Mouse (Mus musculus): ENCODE data around the gene Uba2.
"Not testable (repeated sequence)": the region's sequence is repeated elsewhere in the genome, so short reads cannot be mapped to it uniquely, and the experiment has no call there.

Uba2 gene

DNA sequence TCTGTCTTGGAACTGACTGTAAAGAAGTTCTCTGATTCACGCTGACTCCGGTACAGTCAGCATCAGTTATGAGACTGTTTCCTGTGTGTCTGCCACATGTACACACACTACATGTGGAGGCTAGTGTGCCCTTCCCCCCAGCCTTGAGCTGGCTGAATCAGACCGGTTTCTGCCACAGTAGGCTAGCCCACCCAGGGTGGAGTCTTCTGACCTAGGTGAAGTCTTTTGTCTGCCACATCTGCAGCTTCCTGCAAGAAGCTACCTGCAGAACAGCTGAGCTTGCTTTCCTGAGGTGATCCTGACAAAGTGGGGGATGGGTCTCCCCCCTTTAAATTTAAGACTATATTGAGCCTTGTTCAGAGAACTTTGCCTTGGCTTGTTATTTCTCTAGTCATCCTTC is at the start of gene Uba2:
Uba2 (minus strand) TSS at position 146 of the 400 bp plus-strand sequence.
- no peak for DNase-seq (ENCODE audit: extremely low read depth, insufficient read length, low spot score)

DNA sequence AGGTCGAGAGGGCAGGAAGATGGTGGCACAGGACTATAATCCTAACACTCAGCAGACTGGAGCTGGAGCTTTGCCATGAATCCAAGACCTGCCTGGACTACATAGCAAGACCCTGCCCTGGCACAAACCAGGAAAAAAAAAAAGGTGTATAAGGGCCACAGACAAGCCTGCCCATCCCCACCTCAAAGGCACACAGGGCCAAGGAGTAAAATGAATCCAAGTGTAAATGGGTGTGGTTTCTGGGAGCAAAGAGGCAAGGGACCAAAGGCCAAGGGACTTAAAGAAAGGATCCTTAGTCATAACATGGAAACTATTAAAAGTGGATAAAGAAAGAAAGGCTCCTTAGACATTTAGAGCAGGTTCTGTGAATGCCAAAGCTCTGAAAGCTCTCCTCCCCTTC is 49.1 kb upstream of the Uba2 start:
- DNase-seq (ENCODE audit: extremely low read depth, insufficient read length, low spot score), result no peak

DNA sequence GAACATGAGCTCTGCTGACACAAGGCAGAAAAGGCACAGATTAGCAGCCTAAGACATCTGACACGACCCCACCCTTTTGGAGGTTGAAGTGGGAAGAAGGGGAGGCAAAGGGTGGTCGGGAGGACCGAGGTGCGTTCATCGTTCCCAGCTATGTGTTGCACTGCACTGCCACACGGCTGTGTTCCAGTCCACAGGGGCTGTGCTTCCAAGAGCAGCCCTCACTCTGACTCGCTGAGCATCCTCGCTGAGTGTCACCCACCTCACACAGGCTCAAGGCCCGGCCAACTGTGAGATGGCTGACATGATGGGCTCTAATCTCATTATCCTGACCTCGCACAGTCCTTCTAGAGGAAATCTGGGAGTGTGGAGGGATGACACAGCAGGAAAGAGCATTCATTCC is 47.1 kb upstream of the Uba2 start:
- DNase-seq (ENCODE audit: extremely low read depth, insufficient read length, low spot score), result no peak

DNA sequence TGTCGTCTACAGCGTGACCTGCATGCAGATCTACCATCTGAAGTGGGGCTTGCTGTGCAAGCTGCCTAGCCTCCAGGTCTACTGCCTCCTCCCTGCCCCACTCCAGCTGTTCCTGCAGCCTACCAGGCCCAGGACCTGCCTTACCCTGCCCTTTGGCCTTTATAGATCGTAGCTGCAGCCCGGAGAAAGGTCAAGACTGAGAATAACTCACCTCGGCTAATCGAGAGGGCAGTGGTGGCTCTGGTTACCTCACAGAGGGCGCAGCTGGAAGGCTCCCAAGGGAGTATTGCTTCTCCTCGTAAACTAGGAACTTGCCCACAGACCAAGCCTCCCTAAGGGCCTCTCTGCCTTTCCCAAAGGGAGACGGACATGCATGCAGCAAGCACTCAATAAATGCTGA is 46.1 kb upstream of the Uba2 start:
- DNase-seq (ENCODE audit: extremely low read depth, insufficient read length, low spot score), result no peak

DNA sequence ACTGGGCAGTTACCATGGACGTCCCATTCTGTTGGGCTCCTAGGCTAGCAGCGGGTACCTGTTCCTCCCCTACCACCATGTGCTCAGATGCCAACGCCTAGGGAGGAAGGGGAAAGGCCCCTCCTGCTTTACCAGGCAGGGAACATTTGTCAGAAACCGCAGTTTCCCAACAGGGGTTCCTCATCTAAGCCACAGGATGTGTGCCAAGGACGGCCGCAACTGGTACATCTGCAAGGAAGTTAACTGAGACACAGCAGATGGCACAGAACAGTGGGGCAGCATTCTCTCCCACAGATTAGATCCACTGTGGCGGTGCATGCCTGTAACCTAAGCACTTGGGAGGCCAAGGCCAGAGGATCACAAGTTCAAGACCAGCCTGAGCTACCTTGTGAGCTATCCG is 45.2 kb upstream of the Uba2 start:
- no peak for DNase-seq (ENCODE audit: extremely low read depth, insufficient read length, low spot score)

DNA sequence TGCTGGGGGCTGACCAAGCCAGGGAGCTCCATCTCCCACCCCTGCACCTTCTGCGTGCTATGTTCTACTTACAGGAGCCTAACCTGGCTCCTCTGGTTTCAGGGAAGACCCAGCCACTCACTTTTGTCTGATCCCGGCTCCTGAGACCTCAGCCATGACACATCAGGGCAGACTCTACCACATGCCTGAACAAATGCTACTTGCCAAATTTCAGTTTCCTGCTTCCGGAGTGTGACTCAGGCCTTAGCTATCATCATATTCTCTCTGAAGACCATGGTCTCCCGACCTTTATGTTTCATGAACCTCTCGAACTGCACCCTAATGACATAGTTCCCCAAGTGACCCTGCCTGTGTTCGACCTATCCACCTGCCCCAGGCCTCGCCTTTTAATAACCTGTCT is 43.9 kb upstream of the Uba2 start:
- no peak for DNase-seq (ENCODE audit: extremely low read depth, insufficient read length, low spot score)

DNA sequence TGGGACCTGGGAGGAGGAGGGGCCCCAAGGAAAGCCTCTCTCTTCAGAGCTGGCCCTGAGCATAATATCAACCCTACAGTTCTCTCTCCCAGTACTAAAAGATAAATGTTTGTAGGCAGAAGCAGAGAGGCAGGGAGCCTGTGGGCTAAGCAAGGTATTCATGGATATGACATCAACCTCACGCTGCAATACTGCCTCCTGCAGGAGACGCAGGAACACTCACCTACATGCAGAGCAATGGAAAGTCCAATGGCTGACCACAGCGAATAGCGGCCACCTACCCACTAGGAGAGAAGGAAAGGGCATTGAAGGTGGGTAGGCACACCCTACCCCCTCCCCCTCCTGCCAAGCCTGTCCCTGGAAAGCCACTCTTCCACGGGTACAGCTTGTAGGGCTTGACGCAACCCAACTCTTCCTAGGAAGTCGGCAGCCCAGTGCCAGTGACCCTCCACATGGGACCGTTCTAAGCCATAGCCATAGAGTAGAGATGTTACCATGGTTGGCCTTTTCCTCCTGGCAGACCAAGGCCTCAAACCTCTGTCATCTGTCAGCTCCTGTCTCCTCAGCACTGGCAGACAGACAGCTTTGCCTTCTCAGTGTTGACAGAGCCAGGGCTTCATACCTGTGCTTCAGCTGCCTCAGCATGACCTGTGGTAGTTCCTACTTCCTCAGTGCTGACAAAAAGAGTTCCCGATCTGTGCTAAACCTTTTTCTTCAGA is 38.8 kb upstream of the Uba2 start:
- no peak for DNase-seq (ENCODE audit: extremely low read depth, insufficient read length, low spot score)

DNA sequence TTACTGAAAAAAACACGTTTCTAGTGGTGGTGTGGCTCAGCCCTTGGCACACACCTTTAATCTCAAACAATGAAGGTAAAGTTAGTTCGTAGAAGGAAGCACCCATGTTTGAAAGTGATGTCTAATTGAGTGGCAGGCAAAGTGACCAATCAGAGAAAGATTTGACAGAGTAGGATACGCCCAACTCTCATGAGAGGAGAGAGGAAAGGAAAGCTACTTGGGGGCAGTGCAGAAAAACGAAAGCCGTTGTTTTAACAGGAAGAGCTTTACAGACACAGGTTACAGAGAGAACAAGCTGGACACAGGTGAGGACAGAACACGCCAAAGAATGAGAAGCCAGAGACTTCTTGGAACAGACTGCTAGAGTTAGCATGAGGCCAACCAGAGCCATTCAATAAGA is 36.9 kb upstream of the Uba2 start:
- DNase-seq (ENCODE audit: extremely low read depth, insufficient read length, low spot score), result no peak

DNA sequence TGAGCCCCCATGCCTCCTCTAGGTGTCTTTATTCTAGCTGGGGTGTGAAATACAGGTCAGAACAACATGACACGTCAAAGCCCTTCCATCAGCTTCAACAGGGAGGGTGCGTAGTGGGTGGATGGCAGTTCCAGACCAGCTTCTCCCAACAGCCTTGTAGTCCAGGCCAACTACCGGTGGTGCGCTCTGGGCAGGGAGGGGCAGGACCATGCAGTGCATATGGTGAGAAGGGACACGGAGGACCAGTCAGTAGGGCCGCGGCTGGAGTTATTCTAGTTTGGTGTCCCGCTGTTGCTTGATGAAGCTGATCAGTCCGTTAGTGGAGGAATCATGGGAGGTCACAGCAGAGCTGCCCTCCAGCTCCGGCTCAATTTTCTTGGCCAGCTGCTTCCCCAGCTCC is 32.7 kb upstream of the Uba2 start:
- not testable (repeated sequence) for DNase-seq (ENCODE audit: extremely low read depth, insufficient read length, low spot score)

DNA sequence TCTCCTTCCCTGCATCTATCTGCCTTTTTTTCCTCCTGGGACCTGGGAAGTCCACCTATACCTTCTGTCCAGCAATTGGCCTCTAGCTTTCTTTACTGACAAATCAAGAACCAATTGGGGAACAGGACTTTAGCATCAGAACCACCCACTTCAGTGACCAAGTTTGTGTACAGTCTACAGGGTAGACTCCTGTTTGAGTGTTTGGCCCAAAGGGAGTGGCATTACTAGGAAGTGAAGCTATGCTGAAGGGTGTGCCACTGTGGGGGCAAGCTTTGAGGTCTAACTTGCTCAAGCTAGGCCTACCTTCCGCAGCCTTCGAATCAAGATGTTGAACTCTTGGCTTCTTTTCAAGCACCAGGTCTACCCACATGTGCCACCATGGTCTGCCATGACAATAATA is 31.4 kb upstream of the Uba2 start:
- DNase-seq (ENCODE audit: extremely low read depth, insufficient read length, low spot score), result no peak

DNA sequence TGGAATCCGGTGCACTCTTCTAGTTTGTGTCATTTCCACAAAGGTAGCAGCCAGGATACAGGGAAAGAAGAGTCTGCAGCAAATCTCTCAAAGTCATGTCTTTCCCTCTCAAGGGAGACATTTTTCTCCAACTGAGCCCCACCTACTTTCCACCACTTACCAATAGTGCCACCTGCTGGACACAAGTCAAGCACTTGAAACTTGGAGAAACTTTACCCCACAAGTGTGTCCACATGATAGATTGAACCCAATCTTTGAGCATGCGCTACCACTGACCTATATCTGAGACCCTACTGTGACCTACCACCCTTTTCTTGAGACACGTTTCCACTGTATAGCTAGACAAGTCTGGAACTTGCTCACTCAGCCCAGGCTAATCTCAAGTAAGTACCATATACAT is 28.9 kb upstream of the Uba2 start:
- DNase-seq (ENCODE audit: extremely low read depth, insufficient read length, low spot score), result peak; percentile 20

DNA sequence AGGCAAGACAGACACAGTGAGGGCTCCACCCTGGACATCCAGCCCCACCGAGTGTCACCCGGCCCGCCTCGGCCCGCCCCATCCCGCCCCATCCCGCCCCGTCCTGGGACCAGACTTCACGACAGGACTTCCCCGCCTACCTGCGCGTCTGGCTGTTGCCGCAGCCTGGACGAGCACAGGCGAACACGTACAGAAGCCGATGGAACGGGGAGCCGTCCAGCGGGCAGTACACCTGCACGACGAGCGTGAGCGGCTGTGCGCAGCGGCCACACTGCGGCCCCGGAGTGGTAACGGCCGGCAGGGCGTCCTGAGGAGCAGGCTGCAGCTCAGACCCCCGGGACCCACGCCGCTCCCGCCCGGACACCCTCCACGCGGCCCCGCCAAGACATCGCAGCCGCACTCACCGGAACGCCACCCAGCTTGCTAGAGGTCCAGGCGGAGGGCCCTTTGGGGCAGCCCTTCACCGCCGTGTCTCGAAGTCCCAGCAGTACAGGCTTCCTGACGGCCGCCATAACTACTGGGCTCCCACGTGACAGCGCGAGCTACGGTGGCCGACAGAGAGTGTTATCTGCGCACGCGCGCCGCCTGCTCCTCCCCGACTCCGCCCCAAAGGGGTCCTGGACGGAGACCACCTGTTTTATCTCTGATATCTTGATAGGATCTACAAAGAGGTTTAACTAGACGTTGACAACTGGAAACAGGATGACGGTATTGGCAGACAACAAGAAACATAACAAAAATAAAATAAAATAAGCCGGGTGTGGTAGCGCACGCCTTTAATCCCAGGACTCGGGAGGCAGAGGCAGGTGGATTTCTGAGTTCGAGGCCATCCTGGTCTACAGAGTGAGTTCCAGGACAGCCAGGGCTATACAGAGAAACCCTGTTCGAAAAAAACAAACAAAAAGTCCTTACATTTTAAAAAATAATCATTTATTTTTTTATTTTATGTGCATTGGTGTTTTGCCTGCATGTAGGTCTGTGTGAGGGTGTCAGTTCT is 27.0 kb upstream of the Uba2 start, which contains the start of gene Pdcd2l:
Pdcd2l (minus strand) TSS at position 530 of the 997 bp plus-strand sequence.
- peak; percentile 84 for DNase-seq (ENCODE audit: extremely low read depth, insufficient read length, low spot score)

DNA sequence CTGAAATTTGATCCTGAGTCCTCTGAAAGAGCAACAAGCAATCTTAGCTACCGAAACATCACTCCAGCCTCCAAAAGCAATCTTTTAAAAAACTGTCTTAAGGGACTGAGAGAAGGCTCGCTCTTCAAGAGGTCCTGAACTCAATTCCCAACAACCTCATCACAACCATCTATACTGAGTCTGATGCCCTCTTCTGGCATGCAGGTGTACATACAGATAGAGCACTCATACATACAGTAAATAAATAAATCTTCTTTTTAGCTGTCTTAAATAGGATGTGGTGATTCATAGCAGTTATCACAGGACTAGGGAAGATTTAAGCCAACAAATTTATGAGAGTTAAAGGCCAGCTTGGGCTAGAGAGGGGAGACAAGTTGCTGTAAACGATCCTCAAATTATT is 26.2 kb upstream of the Uba2 start:
- no peak for DNase-seq (ENCODE audit: extremely low read depth, insufficient read length, low spot score)

DNA sequence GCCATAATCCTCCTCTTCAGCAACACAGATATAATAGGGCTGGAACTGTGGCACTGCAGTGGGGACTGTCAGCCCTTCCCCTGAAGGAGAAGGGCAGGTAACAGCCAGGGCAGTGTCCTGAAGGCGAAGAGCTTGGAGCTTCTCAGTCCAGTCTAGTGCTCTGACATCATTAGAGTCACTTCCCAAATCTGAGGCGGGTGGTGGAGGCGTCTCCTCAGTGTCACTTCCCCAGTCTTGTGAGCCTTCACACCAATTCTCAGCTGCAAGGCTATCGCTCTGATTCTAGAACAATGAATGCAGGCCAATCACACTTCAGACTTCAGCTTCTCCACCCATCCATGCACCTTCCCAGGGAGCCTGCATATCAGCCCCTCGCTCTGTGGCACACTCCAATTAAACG is 23.4 kb upstream of the Uba2 start:
- DNase-seq (ENCODE audit: extremely low read depth, insufficient read length, low spot score), result no peak

DNA sequence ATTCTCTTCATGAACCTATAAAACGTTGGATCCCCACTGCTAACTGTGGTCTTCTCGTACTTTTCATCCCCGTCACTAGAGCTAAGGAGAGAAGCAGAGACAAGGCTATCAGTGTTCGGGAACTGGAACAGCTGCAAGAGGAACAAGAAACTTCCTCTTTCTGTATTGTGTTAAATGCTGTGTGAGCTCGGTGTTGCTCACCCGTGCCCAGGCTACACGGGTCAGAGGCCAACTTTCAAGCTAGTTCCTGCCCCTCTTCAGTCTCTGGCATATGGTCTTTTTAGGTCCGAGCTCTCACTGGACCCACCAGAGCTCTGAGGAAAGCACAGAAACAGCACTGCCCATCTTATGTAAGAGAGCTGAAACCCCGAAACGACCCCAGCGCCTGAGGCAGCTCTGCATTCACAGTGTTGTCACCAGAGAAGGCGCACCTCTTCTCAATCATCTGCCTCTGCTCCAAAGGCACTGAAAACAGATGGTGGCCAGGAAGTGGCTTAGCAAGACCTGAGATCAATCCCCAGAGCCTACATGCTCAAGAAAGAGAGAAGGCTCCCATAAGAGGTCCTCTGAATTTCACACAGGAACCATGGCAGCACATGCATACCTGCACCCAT is 20.1 kb upstream of the Uba2 start:
- no peak for DNase-seq (ENCODE audit: extremely low read depth, insufficient read length, low spot score)

DNA sequence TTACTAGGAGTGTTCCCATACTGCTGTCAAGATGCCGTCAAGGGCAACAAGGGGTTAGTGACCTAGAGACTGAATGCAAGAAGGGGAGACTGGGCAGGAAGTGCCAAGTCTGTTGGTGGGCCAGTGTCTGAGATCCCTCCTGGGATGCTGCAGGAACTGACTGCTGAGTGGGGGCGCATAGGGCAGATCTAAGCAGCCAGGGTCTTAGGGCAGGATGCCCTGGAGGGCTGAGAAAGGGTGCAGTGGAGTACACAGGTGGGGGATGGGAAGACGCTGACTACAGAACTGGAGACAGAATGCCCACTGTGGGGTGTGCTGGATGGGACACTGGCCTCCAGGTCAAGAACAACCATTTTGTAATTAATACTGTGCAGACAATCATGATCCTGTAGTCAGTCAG is 14.4 kb upstream of the Uba2 start:
- DNase-seq (ENCODE audit: extremely low read depth, insufficient read length, low spot score), result no peak

DNA sequence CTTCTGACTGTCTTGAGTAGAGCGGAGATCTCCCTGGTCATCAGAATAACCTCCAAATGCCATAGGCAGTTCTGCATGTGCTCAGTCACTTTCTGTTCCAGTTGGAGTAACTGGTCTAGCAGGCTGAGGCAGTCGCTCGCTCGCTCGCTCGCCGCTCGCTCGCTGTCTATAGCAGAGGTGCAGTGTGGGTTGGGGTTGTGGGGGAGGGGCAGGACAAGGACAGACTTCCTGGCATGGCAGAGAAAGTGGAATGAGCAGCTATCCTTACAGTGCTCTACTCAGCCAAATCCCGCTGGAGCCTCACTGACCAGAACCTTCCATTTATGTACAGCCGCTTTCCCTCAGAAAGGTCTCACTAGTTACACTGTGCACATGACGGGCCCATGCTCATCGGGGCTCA is 14.0 kb upstream of the Uba2 start:
- no peak for DNase-seq (ENCODE audit: extremely low read depth, insufficient read length, low spot score)

DNA sequence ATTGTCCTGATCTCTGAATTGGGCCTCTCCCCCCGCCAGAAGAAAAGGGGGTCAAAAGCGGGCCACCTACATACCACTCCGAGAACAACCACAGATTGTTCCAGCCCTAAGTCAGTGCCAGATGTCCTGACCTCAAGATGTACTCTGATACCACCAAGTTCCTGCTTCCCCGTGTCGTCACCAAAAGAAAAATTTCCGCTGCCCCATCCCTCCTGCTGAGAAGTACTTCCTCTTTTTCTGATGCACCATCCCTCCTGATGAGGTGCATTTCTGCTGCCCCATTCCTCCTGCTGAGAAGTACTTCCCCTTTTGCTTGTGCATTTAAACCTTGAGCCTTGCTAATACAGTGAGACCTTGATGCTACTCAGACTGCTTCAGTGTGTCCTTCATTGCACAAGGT is 6.8 kb upstream of the Uba2 start:
- not testable (repeated sequence) for DNase-seq (ENCODE audit: extremely low read depth, insufficient read length, low spot score)

DNA sequence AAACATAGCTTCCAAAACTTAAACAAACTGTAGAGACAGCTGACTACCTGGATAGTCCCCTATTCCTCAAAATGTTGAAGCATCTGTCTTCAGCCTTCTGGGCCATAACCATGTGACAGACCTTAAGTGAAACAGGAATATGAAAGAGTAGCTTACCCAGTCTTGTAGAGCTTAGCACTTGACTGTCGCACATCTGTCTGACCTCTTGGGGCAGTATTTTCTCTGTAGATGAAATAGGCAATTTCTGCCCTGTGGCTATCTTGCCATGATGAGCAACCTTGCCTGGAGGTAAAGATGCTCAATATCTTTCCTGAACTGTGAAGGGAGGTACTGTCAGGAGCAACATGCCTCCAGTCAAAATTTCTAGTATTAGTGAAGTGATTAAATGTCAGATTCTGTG is 2.9 kb upstream of the Uba2 start:
- DNase-seq (ENCODE audit: extremely low read depth, insufficient read length, low spot score), result no peak

DNA sequence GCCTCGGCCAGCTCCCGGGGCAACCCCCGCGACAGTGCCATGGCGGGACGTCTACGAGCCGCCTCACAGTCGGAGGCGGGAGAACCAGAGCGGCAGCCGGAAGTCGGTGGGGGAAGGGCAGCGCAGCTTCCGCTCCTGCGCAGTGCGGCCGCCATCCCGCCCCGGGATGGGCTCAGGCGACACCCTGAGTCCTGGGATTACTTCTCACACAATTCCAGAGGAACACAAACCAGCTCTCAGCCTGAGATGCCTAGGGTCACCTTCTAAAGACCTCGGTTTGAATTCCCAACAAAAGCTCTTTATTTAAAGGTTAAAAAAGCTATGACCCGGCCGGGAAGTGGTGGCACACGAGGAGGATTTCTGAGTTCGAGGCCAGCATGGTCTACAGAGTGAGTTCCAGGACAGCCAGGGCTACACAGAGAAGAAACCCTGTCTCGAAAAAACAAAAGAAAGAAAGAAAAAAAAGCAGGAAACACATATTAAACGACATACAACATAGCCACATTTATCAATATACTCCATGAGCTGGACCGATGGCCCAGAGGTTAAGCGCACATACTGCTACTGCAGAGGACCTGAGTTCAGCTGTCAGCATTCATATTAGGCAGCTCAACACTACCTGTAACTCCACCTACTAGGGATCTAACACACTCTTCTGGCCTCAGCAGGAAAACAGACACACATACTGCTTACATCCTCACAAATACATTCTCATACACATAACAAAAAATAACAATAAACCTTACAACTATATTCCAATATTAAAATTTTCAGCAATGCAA is 738 bp downstream of the Uba2 start:
- DNase-seq (ENCODE audit: extremely low read depth, insufficient read length, low spot score), result peak; percentile 91

All from 3134 (cell line).